Mouse (Mus musculus) testis, adult 2 months (tissue): Measurements from ENCODE around the gene Mtss1l. TPM values are rescaled to one million over a fixed set of nuclear protein-coding genes. Genes with fewer than 3 reads are reported as not detected.

ENCODE experiments used
- H3K27ac ChIP-seq: fragments of 200-500 bp; 2 replicates; pipeline ENCODE4 v1.5.1; 2012; ENCODE audit warnings: low read depth, low read length; ENCODE audit not compliant: control insufficient read depth, insufficient read depth
- H3K27me3 ChIP-seq: fragments of 200-500 bp; 2 replicates; pipeline ENCODE4 v1.6.1; 2012; ENCODE audit warnings: mild to moderate bottlenecking, low read length, moderate library complexity; ENCODE audit not compliant: control insufficient read depth, insufficient read depth
- H3K36me3 ChIP-seq: fragments of 200-500 bp; 2 replicates; pipeline ENCODE4 v1.6.1; 2012; ENCODE audit warnings: mild to moderate bottlenecking, low read length; ENCODE audit not compliant: control insufficient read depth, insufficient read depth
- H3K4me1 ChIP-seq: fragments of 200-500 bp; 2 replicates; pipeline ENCODE4 v1.6.1; 2012; ENCODE audit warnings: low read length; ENCODE audit not compliant: control insufficient read depth, insufficient read depth
- H3K4me3 ChIP-seq: fragments of 200-500 bp; 2 replicates; pipeline ENCODE4 v1.5.1; 2012; ENCODE audit warnings: low read depth, mild to moderate bottlenecking, low read length, moderate library complexity, mixed read lengths; ENCODE audit not compliant: control insufficient read depth
- CTCF ChIP-seq: fragments of 200-500 bp; IDR thresholded peaks from 2 replicates; pipeline ENCODE4 v1.5.1; 2012; ENCODE audit warnings: low read depth, mild to moderate bottlenecking, inconsistent platforms, low read length, moderate library complexity; ENCODE audit not compliant: control insufficient read depth, insufficient read depth, insufficient replicate concordance
- POLR2A ChIP-seq: fragments of 200-500 bp; IDR thresholded peaks from 2 replicates; pipeline ENCODE4 v1.6.1; 2012; ENCODE audit warnings: low read depth, mild to moderate bottlenecking, inconsistent platforms, low read length, moderate library complexity; ENCODE audit not compliant: control insufficient read depth
- polyA plus RNA-seq: library from polyadenylated mRNA; depleted of rRNA; stranded (reverse); fragments of >200 nt; gene quantifications from 2 replicates; pipeline ENCODE4 v1.2.3, GENCODE M21; 2012; rRNA removed

The Mtss1l gene
- polyA plus RNA-seq: 9.0 TPM in 2 replicates

DNA sequence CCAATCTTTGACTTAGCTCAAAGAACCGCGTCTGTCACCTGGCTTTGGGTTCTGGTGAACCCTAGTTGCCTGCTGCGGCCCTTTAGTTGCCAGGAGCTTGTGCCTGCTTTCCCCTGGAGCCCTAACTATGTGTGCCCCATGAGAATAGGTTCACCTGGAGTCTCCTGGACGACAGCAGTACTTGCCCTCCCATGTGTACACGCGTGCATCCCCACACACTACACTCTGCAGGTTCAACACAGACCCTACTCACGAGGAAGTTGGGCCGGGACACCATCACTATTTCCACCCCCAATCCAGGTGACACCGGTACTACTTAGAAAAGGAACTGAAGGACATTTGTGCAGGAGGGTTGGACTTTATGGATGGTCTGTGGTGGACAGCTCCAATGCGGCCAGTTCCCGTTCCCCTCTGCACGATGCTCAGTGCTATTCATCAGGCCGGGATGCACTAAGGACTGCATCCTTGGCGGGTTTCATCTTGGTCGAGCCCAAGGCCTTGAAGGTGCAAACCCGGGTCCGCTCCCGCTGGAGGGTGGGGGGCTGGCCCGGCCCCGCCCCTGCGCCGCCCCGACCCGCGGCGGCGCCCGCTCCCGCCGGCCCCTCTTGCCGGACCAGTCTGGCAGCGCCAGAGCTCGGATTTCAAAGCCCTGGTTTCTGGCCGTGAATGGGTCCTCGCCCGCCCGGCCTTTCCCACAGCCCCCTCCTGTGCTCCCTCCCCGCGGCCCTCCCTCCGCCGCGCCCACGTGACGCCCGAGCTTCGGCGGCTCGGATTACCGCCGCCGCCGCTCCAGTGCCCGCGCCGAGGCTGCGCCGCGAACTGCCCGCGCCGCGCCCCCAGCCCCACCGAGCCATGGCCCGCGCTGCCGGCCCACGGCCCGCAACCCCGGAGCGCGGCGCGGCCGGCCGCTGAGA is at the start of gene Mtss1l:
Gene Mtss1l (plus strand): TSS at position 792 of the 914 bp plus-strand sequence.
- Histone ChIP-seq H3K4me3 (peak within 1 kb of the TSS; percentile 81), H3K27ac (peak within 1 kb of the TSS; percentile 52; the same call in 1 of the 2 replicates)

DNA sequence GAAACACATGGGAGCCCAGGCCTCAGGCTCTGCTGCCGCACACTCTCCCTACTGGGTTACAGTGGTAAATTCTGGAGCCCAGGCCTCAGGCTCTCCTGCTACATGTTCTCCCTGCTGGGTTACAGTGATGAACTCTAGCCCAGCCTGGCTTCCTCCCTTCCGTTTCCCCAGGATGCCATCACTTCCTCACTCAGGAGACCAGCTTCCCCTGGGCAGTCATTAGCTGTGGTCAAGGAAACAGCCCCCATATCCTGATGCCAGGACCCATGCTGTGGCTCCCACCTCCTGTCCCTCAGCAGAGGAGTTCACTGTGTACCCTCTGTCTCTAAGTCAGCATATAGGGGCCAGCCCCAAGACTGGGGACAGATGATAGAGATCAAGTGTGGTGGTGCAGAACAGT is 49.1 kb upstream of the Mtss1l start:
- Histone ChIP-seq H3K27ac (no peak overlapping the region), H3K27me3 (no peaks in the 10 kb centered on the region), H3K4me1 (no peaks in the 10 kb centered on the region), H3K4me3 (no peak overlapping the region), H3K36me3 (no peaks in the 10 kb centered on the region)
- TF ChIP-seq POLR2A (no peak), CTCF (no peak)

More for the DNA sequence above, at the start of gene Mtss1l:
- no peak for TF ChIP-seq CTCF
- TF ChIP-seq POLR2A: no peak
- H3K36me3 ChIP-seq: no peaks in the 10 kb centered on the region
- no peaks in the 10 kb centered on the region for H3K27me3 ChIP-seq
- H3K4me1 ChIP-seq: peaks cover 12% of the 10 kb centered on the region

DNA sequence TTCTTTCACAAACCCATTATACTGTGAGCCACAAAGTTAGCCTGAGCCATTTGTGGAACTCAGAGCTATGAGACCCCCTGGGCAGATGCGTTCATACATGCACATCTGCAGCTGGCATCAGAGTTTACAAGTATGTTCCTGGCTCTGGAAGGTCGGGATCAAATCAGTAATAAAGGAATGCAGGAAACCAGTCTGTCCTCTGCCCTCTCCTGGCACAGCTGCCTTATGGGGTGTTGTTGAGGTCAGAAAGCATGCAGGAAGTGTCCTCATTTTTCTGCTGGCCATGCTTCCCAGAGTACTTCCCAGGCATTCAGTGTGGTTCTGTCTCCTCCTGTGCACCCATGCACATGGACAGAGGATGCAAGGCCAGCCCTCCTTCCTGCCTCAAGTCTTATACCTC is 48.1 kb upstream of the Mtss1l start:
- no peak overlapping the region for H3K27ac ChIP-seq
- TF ChIP-seq POLR2A (no peak), CTCF (no peak)
- H3K36me3 ChIP-seq: no peaks in the 10 kb centered on the region
- H3K4me1 ChIP-seq: no peaks in the 10 kb centered on the region
- no peak overlapping the region for H3K4me3 ChIP-seq
- no peaks in the 10 kb centered on the region for H3K27me3 ChIP-seq

DNA sequence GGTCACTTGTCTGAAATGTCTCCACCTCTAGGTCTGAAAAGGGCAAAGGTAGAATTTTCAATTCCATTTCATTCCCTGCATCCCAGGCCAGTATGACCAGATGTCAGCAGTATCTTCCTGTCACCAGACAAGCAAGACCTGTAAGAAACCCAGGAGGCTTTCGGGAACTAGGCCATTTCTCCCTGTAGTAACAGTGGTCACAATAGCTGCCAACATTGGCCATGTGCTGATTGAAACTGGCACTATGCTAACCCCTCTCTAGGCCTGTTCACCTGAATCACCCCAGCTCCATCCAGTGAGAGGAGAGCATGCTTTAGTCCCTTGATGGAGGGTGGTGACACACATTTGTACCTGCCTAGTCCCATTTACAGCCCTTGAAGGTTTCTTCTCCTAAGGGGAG is 46.7 kb upstream of the Mtss1l start:
- Histone ChIP-seq H3K27ac (no peak overlapping the region), H3K4me3 (no peak overlapping the region), H3K4me1 (no peaks in the 10 kb centered on the region), H3K36me3 (no peaks in the 10 kb centered on the region), H3K27me3 (no peaks in the 10 kb centered on the region)
- TF ChIP-seq CTCF (no peak), POLR2A (no peak)

DNA sequence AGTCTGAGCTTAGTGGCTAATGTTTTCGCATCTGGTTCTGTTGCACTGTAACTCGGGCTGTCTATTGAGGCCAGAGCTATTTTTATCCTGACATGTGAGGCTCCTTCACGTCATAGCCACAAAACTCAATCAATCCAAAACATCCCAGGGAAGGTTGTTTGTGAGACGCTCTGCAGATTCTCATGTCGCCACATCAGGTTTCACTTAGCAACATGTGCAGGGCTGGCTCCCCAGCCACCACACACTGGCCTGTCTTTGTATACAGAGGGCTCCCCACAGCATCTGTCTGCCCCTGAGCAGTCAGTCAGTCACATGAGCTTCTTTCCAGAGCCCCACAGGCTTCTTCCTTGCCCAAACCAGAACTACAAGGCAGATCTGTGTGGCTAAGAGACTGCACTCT is 44.6 kb upstream of the Mtss1l start:
- no peaks in the 10 kb centered on the region for H3K27me3 ChIP-seq
- H3K4me3 ChIP-seq: no peak overlapping the region
- H3K36me3 ChIP-seq: no peaks in the 10 kb centered on the region
- H3K4me1 ChIP-seq: no peaks in the 10 kb centered on the region
- H3K27ac ChIP-seq: no peak overlapping the region
- TF ChIP-seq CTCF: no peak
- TF ChIP-seq POLR2A: no peak

DNA sequence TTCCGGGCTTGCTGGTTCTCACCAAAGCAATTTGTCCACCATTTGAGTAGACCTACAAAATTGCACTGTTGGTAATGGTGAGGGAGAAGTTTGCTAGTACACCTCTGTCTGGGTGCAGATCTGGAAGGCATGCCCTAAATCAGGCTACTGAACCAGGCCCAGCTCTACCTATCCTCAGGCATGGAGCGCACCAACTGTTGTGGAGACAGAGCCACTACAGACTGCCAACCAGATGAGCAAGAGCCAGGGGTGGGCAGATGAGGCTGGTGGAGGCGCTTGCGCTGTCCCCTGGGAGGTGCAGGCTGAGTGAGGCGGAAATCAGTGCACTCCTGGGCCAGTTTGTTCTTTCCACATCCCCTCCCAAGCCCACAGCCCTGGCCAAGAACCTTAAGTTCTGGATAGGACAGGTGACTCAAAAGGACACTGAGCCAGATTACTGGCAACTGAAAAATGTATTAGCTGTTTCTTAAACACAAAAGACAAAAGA is 44.1 kb upstream of the Mtss1l start:
- TF ChIP-seq POLR2A: no peak
- no peak for TF ChIP-seq CTCF

DNA sequence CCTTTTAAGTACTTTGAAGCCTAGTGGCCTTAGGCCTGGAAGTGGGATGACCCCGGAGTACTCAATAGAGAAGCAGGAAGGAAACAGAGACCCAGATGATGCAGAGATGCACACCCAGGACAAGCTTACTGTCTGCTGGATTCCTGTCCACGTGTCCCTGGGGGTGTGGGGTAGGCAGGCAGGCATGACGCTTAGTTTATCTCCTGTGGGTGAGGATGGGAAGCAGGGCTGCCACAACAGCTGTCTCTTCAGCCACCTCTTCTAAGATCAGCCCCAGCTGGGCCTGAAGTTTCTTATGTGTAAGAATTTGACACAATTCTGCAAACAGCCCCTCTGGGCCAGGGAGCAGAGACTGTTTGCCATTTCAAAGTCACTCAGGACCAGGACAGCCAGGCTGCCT is 42.3 kb upstream of the Mtss1l start:
- no peak for TF ChIP-seq CTCF
- no peak for TF ChIP-seq POLR2A
- Histone ChIP-seq H3K36me3 (no peaks in the 10 kb centered on the region), H3K4me3 (no peak overlapping the region), H3K4me1 (no peaks in the 10 kb centered on the region), H3K27ac (no peak overlapping the region), H3K27me3 (no peaks in the 10 kb centered on the region)

More for the DNA sequence above, 44.1 kb upstream of the Mtss1l start:
- H3K4me3 ChIP-seq: no peak overlapping the region
- H3K27ac ChIP-seq: no peak overlapping the region
- H3K4me1 ChIP-seq: no peaks in the 10 kb centered on the region
- no peaks in the 10 kb centered on the region for H3K27me3 ChIP-seq
- H3K36me3 ChIP-seq: no peaks in the 10 kb centered on the region
